Mouse (Mus musculus): Measurements from ENCODE around the gene Epha4.

Gene Epha4

DNA sequence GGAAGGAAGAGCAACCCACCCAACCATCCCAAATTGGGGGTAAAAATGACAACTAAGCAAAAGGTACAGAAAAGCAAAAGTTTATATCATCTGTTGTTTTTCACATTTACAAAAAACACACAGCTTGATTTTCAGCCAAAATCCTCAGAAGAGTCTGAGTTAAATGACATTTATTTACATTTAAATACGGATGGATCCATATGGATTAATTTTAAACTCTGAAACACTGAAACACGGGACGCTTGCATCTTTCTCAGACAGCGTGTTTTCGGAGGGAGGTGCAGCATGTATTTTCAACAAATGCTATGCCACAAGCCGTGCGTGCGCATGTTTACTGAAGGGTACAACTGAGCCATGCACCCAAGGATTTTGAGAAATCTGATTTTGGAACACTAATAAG is 105.4 kb downstream of the Epha4 start:
- DNase-seq (ENCODE audit: low spot score in 2 of 2) = no peak

GRCm38 (mm10) chr1:77407417-77407816 is 107.5 kb downstream of the Epha4 start:
- DNase-seq (ENCODE audit: low spot score in 2 of 2) = no peak

- DNase-seq (ENCODE audit: low spot score in 2 of 2) = no peak
Observed at GRCm38 (mm10) chr1:77406631-77407030, 108.3 kb downstream of the Epha4 start.

- DNase-seq (ENCODE audit: low spot score in 2 of 2) = no peak
Observed at GRCm38 (mm10) chr1:77404537-77404936, 110.4 kb downstream of the Epha4 start.

DNA sequence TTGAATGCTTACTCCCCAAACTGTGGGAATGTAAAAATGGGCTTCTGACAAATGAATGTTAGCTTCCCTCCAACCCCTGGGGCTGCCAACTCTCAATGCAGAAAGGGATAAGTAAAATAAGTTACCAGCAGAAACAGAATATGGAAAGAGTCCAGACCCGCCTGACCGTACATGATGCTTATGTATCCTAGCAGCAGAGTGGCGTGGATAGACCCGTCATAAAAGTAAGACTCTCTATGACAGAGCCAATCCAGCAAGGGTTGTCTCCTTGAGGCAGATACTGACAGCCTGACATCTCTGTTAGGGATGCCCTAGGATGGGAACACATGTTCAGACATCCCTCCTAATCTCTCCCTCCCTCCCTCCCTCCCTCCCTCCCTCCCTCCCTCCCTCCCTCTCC is 111.9 kb downstream of the Epha4 start:
- no peak for DNase-seq (ENCODE audit: low spot score in 2 of 2)

- no peak for DNase-seq (ENCODE audit: low spot score in 2 of 2)
Observed at GRCm38 (mm10) chr1:77401465-77401864, 113.4 kb downstream of the Epha4 start.

DNA sequence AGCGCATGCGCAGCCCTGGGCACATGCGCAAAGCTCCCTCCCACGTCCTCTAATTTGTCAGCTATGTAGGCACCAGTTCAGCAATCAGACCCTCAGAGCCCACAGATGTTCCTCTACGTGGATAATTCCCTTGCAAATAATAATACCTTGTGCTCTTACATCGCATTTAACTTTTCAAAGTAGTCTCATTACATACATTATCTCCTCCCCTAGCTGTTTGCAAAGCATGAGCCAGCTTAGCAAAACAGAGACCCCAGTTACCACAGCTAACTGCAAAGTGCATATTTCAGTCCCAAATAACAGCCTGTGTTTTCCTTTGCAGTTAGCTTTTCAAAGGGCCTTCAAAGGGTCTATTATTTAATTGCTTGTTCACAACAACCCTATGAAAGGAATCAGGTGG is 123.3 kb downstream of the Epha4 start:
- DNase-seq (ENCODE audit: low spot score in 2 of 2) = no peak

DNA sequence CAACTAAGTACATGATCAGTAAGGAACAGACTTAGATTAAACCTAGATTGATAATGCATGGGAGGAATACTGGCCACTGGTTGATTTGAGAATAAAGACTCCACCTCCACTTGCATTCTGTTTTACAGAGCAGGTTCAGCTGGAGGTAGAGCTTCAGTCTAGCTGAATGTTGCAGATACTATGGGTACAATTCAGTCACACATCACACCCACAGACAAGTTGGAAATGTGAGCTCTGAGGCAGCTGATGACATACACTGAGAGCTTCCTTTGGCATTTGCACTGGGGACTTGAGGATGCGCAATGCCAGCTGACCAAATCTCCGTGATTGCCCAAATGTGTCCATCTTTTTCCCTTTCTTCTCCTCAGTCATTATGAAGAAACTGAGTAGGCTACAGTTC is 125.8 kb downstream of the Epha4 start:
- no peak for DNase-seq (ENCODE audit: low spot score in 2 of 2)

GRCm38 (mm10) chr1:77388556-77388955 is 126.3 kb downstream of the Epha4 start:
- DNase-seq (ENCODE audit: low spot score in 2 of 2) = no peak

- no peak for DNase-seq (ENCODE audit: low spot score in 2 of 2)
Observed at GRCm38 (mm10) chr1:77385613-77386012, 129.3 kb downstream of the Epha4 start.

DNA sequence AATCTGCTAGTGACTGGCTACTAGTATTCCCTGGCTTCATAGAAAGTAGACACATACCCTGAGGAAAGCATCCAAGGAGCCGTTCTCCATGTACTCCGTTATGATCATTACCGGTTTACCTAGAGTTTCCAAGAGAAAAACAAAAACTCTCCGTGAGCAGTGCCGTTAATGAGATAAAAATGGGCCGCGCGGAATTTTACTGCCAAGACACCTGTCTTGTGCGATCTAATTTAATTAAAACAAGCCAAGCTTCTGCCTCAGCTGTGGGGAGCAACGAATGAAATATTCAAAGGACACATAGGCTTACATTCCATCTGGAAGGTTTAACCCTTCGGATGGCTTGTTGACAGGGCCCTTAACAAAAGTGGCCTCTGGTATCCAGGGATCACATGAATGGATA is 131.4 kb downstream of the Epha4 start:
- DNase-seq (ENCODE audit: low spot score in 2 of 2) = no peak

DNA sequence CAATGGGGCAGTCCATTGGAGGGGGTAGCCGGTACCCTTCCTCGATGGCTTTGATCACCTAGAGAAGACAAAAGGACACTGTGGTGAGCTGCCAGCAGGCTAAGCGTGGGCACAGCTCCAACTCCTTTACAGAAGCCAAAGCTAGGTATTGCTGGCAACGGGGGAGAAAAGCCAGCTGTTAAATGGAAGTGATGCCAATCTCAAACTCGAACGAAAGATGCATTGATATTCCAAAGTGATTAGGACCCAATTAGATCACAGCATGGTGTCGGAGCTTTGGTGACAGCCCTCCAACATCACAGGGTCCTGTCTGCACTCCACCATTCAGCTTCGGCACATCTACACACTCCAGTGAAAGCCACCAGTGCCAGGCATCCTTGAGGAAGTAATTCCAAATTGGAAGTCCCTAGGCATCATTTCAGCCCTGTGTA is 137.3 kb downstream of the Epha4 start:
- no peak for DNase-seq (ENCODE audit: low spot score in 2 of 2)

- DNase-seq (ENCODE audit: low spot score in 2 of 2) = no peak
Observed at GRCm38 (mm10) chr1:77374054-77374453, 140.8 kb downstream of the Epha4 start.

GRCm38 (mm10) chr1:77370921-77371320 is 144.0 kb downstream of the Epha4 start:
- DNase-seq (ENCODE audit: low spot score in 2 of 2) = no peak

DNA sequence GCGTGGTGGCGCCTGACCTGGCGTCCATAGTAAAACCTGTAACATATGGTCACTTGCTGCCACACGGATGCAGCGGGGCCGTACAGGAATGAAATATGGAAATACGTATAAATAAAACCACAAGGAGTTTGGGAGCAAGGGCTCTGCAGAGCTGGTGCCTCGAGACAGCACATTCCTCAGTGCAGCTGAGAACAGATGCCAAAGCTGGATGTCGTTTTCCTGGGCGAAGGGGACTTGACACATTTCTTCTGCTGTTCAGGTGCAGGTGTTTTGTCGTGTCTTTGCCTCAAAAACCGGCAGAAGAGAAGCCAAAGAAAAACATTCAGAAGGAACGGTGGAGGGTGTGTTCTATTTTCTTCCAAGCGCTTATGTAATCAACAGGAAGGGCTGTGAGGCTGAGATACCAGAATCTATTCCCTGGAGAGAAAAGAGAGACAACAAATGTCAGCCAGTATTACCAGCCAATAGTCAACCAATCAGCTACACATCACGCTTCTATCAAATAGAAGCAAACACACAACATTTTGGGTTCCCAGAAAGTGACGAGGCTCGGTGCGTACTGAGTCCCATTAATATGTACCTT is 145.5 kb downstream of the Epha4 start:
- no peak for DNase-seq (ENCODE audit: low spot score in 2 of 2)

- no peak for DNase-seq (ENCODE audit: low spot score in 2 of 2)
Observed at GRCm38 (mm10) chr1:77365850-77366249, 149.0 kb downstream of the Epha4 start.

GRCm38 (mm10) chr1:77364596-77364995 is 150.3 kb downstream of the Epha4 start:
- no peak for DNase-seq (ENCODE audit: low spot score in 2 of 2)

DNA sequence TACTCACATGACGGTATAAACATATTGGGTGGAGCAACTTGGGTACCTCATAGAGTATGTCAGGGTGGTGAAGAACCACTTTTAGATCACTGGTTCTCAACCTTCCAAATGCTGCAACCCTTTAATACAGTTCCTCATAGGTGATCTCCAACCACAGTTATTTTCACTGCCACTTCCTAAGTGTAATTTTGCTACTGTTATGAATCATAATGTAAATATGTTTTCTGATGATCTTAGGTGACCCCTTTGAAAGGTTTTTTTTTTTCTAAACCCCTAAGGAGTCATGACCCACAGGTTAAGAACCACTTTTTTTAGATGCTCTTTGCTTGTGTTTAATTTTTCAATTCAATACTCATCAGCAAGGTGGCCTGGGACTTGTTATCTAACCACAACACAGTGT is 151.0 kb downstream of the Epha4 start:
- DNase-seq (ENCODE audit: low spot score in 2 of 2) = no peak

GRCm38 (mm10) chr1:77346459-77346858 is 168.4 kb downstream of the Epha4 start:
- no peak for DNase-seq (ENCODE audit: low spot score in 2 of 2)

GRCm38 (mm10) chr1:77343792-77344191 is 171.1 kb downstream of the Epha4 start:
- DNase-seq (ENCODE audit: low spot score in 2 of 2) = no peak

DNA sequence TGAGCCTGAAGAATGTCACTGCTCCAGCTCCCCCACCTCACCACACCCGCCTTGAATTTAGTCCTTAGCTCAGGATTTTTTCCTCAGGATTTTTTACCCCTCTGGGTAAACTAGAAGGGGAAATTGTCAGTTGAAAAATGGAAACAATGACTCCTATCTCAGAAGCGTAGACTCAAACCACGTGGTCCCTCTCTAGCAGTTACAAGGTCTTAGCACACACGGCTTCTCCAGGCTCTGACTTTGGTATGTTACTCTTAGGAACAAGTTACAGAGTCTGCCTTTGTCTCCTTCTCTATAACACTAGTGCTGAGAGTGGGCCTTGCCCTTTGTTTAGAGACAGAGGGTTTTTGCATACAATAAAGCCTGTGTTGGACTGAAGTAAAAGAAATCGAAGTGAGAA is 175.2 kb downstream of the Epha4 start:
- DNase-seq (ENCODE audit: low spot score in 2 of 2) = no peak

GRCm38 (mm10) chr1:77338346-77338745 is 176.5 kb downstream of the Epha4 start:
- no peak for DNase-seq (ENCODE audit: low spot score in 2 of 2)

DNA sequence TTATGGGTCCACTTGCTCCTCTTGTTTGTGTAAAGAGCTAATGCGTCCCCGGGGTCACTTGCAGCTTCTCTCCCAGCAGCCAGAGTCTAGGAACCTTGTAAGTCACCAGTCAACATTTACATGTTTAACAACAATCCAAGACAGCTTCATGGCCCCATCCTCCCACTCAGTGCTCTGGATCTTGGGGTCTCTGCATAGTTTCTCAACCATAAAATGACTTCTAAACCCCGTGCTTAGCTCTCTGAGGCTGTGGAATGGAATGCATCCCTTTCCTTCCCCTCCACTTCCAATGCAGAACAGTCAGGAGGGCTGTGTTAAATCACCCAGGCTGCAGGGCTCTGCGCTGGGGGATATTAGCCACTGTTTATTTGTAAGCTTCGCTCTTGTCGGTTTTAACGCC is 178.0 kb downstream of the Epha4 start:
- no peak for DNase-seq (ENCODE audit: low spot score in 2 of 2)

DNA sequence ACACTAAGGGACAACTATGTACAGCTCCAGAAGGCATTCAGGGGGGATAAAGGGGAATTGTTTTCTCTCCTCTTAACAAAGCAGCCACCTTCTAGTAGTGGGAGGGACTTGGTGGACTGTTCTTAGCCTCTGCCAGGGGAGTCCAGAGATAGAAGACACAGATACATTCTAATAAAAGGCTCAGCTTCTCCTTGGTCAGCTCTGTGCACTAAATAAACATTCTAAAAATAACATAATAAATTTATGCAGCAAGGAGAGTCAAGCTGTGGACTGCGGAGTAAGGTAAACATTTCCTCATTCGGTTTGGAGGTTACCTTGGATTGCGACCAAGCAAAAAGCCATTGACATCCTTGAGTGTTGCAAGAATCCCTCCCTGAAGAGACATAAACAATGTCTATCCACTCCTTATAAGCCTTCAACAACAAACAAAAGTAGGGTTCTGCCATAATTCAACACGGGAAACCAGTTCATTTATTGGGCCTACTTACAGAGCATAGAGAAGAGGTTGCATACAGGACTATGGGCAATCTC is 196.2 kb downstream of the Epha4 start:
- no peak for DNase-seq (ENCODE audit: low spot score in 2 of 2)
